Mouse (Mus musculus): ENCODE results near the gene Ly6g6d. TPM values are rescaled to one million over a fixed set of nuclear protein-coding genes. Genes with fewer than 3 reads are reported as not detected.

Ly6g6d gene
- total and polyA plus RNA-seq, 3 experiments: 2.0 TPM; not detected in 2

- Histone ChIP-seq H3K4me3 (ENCODE audit: low read depth, low read length) (no peak overlapping the region), H3K27me3 (ENCODE audit: insufficient read depth, low read length) (no peaks in the 10 kb centered on the region), H3K4me1 (ENCODE audit: insufficient read depth, low read depth, low read length) (peaks cover 73% of the 10 kb centered on the region), H3K9me3 (replicated peaks) (no peaks in the 10 kb centered on the region), H3K36me3 (replicated peaks) (no peaks in the 10 kb centered on the region)
- no peak for ATAC-seq (ENCODE audit: extremely low read depth, insufficient number of reproducible peaks, low FRiP score, poor library complexity, severe bottlenecking)
- DNase-seq (ENCODE audit: low spot score): no peak
- TF ChIP-seq GATA1 (IDR thresholded peaks at IDR 0.05; ENCODE audit: borderline replicate concordance, low read length): no peak
- no peak for TF ChIP-seq GATA2 (IDR thresholded peaks at IDR 0.05; ENCODE audit: borderline replicate concordance, low read depth, low read length)
- TF ChIP-seq TAL1 (conservative IDR thresholded peaks at IDR 0.05; ENCODE audit: low read depth, low read length): no peak
- no peak for TF ChIP-seq POLR2AphosphoS5 (IDR thresholded peaks at IDR 0.05; ENCODE audit: insufficient replicate concordance, low read depth, low read length)
- TF ChIP-seq CTCF (IDR thresholded peaks at IDR 0.05; ENCODE audit: low read depth, low read length): no peak
Observed at GRCm38 (mm10) chr17:35083929-35084497, 6.1 kb upstream of the Ly6g6d start.

DNA sequence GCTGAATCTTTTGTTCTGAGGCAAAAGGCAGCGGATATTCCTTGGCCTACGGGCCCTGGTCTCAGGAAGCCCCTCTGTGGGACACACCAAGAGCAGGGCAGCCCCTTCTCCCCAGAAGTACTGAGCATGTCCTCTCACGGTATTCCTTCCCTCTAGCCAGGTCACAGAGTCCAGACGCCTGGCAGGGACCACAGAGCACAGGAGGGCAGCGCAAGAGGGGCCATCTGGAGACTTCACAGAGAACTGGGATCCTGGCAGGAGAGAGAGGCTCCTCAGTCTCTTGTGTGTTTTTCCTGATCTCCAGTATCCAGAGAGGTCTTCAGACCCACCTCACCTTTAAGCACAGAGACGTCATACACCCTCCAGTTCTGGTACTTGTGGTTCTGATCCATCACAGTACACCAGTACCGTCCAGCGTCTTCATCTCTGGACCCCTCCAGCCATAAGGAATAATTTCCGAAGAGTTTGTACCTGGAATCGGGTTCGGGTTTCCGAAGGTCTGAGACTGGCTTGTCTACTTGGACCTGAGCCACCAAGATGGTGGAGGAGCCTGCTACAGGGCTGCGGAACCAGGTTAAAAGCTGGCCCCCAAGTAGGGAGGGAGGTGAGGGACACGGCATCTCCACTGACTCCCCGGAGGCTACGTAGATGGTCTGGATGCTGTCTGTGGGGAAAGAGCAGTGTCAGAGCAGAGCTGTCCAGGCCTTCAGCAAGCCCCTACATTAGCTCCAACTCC, 5.1 kb upstream of the Ly6g6d start:
- Histone ChIP-seq H3K36me3 (replicated peaks) (no peaks in the 10 kb centered on the region), H3K4me3 (ENCODE audit: low read depth, low read length) (no peak overlapping the region), H3K27me3 (ENCODE audit: insufficient read depth, low read length) (peaks cover 3% of the 10 kb centered on the region; the same call in 1 of the 2 replicates), H3K9me3 (replicated peaks) (no peaks in the 10 kb centered on the region), H3K4me1 (ENCODE audit: insufficient read depth, low read depth, low read length) (peaks cover 79% of the 10 kb centered on the region)
- DNase-seq (ENCODE audit: low spot score) (no peak), ATAC-seq (ENCODE audit: extremely low read depth, insufficient number of reproducible peaks, low FRiP score, poor library complexity, severe bottlenecking) (no peak)
- no peak for TF ChIP-seq TAL1 (conservative IDR thresholded peaks at IDR 0.05; ENCODE audit: low read depth, low read length)
- TF ChIP-seq GATA1 (IDR thresholded peaks at IDR 0.05; ENCODE audit: borderline replicate concordance, low read length): no peak
- no peak for TF ChIP-seq GATA2 (IDR thresholded peaks at IDR 0.05; ENCODE audit: borderline replicate concordance, low read depth, low read length)

DNA sequence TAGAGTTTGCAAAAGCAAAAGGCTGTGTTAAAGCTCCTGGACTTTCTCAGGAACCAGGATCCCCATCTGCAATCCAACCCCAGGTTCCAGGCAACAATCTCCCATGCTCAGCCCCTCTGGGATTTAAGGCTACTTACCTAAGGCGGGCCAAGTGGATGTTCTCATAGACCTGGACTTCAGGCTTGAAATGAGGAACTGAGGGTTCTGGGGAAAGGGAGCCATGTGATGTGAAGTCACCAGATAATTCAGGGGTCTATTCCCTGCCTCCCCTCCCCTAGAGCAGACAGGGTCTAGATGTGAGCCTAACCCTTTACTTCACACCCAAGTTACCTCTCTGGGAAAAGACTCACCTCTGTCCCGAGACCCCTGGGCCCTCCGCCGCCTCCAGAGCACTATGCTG, 2.8 kb upstream of the Ly6g6d start:
- ATAC-seq (ENCODE audit: extremely low read depth, insufficient number of reproducible peaks, low FRiP score, poor library complexity, severe bottlenecking) (no peak), DNase-seq (ENCODE audit: low spot score) (no peak)
- no peaks in the 10 kb centered on the region for H3K9me3 ChIP-seq (replicated peaks)
- peaks cover 7% of the 10 kb centered on the region; the same call in 1 of the 2 replicates for H3K27me3 ChIP-seq (ENCODE audit: insufficient read depth, low read length)
- TF ChIP-seq TAL1 (conservative IDR thresholded peaks at IDR 0.05; ENCODE audit: low read depth, low read length) (no peak), POLR2AphosphoS5 (IDR thresholded peaks at IDR 0.05; ENCODE audit: insufficient replicate concordance, low read depth, low read length) (no peak), GATA1 (IDR thresholded peaks at IDR 0.05; ENCODE audit: borderline replicate concordance, low read length) (no peak), CTCF (IDR thresholded peaks at IDR 0.05; ENCODE audit: low read depth, low read length) (no peak), GATA2 (IDR thresholded peaks at IDR 0.05; ENCODE audit: borderline replicate concordance, low read depth, low read length) (no peak)
- H3K36me3 ChIP-seq (replicated peaks): no peaks in the 10 kb centered on the region
- H3K4me1 ChIP-seq (ENCODE audit: insufficient read depth, low read depth, low read length): peaks cover 90% of the 10 kb centered on the region
- H3K4me3 ChIP-seq (ENCODE audit: low read depth, low read length): no peak overlapping the region; the same call in 1 of the 2 replicates

- TF ChIP-seq TAL1 (conservative IDR thresholded peaks at IDR 0.05; ENCODE audit: low read depth, low read length) (no peak), POLR2AphosphoS5 (IDR thresholded peaks at IDR 0.05; ENCODE audit: insufficient replicate concordance, low read depth, low read length) (no peak), GATA2 (IDR thresholded peaks at IDR 0.05; ENCODE audit: borderline replicate concordance, low read depth, low read length) (no peak), CTCF (IDR thresholded peaks at IDR 0.05; ENCODE audit: low read depth, low read length) (no peak), GATA1 (IDR thresholded peaks at IDR 0.05; ENCODE audit: borderline replicate concordance, low read length) (no peak)
- Histone ChIP-seq H3K9me3 (replicated peaks) (no peaks in the 10 kb centered on the region), H3K36me3 (replicated peaks) (no peaks in the 10 kb centered on the region), H3K4me3 (ENCODE audit: low read depth, low read length) (peak overlapping the region; percentile 53; the same call in 1 of the 2 replicates), H3K27me3 (ENCODE audit: insufficient read depth, low read length) (peaks cover 7% of the 10 kb centered on the region; the same call in 1 of the 2 replicates), H3K4me1 (ENCODE audit: insufficient read depth, low read depth, low read length) (peaks cover 85% of the 10 kb centered on the region)
- ATAC-seq (ENCODE audit: extremely low read depth, insufficient number of reproducible peaks, low FRiP score, poor library complexity, severe bottlenecking): no peak
- DNase-seq (ENCODE audit: low spot score): no peak
Observed at GRCm38 (mm10) chr17:35080248-35080647, 2.4 kb upstream of the Ly6g6d start.

- no peak for TF ChIP-seq GATA2 (IDR thresholded peaks at IDR 0.05; ENCODE audit: borderline replicate concordance, low read depth, low read length)
- TF ChIP-seq TAL1 (conservative IDR thresholded peaks at IDR 0.05; ENCODE audit: low read depth, low read length): peak; percentile 52
- peak; percentile 83 for DNase-seq (ENCODE audit: low spot score)
- Histone ChIP-seq H3K9me3 (replicated peaks) (no peaks in the 10 kb centered on the region), H3K4me3 (ENCODE audit: low read depth, low read length) (peak overlapping the region; percentile 66; the same call in 1 of the 2 replicates), H3K4me1 (ENCODE audit: insufficient read depth, low read depth, low read length) (peaks cover 81% of the 10 kb centered on the region), H3K36me3 (replicated peaks) (no peaks in the 10 kb centered on the region), H3K27me3 (ENCODE audit: insufficient read depth, low read length) (peaks cover 7% of the 10 kb centered on the region; the same call in 1 of the 2 replicates)
- peak; percentile 95 for ATAC-seq (ENCODE audit: extremely low read depth, insufficient number of reproducible peaks, low FRiP score, poor library complexity, severe bottlenecking)
Observed at GRCm38 (mm10) chr17:35079778-35080177, 1.9 kb upstream of the Ly6g6d start.

GRCm38 (mm10) chr17:35077285-35077684, 580 bp downstream of the Ly6g6d start:
- DNase-seq (ENCODE audit: low spot score): no peak
- H3K4me1 ChIP-seq (ENCODE audit: insufficient read depth, low read depth, low read length): peaks cover 64% of the 10 kb centered on the region
- H3K27me3 ChIP-seq (ENCODE audit: insufficient read depth, low read length): peaks cover 7% of the 10 kb centered on the region; the same call in 1 of the 2 replicates
- TF ChIP-seq POLR2AphosphoS5 (IDR thresholded peaks at IDR 0.05; ENCODE audit: insufficient replicate concordance, low read depth, low read length): no peak
- TF ChIP-seq TAL1 (conservative IDR thresholded peaks at IDR 0.05; ENCODE audit: low read depth, low read length): no peak
- TF ChIP-seq CTCF (IDR thresholded peaks at IDR 0.05; ENCODE audit: low read depth, low read length): no peak
- no peak for TF ChIP-seq GATA1 (IDR thresholded peaks at IDR 0.05; ENCODE audit: borderline replicate concordance, low read length)
- no peak for TF ChIP-seq GATA2 (IDR thresholded peaks at IDR 0.05; ENCODE audit: borderline replicate concordance, low read depth, low read length)
- ATAC-seq (ENCODE audit: extremely low read depth, insufficient number of reproducible peaks, low FRiP score, poor library complexity, severe bottlenecking): no peak
- H3K9me3 ChIP-seq (replicated peaks): no peaks in the 10 kb centered on the region
- H3K36me3 ChIP-seq (replicated peaks): no peaks in the 10 kb centered on the region
- H3K4me3 ChIP-seq (ENCODE audit: low read depth, low read length): no peak overlapping the region

All from G1E (cell line).